Mouse (Mus musculus): Measurements from ENCODE around the gene Gm49353. TPM values are rescaled to one million over a fixed set of nuclear protein-coding genes. Genes with fewer than 3 reads are reported as not detected.

The Gm49353 gene
- total RNA-seq, 2 experiments from 2014 or later: not detected

Other genes starting within 250 kb of the Gm49353 start
- gene 2310057J18Rik, start 212.7 kb upstream of the Gm49353 start, total RNA-seq (2021): not detected
- not detected for gene Soga3, start 55.1 kb upstream of the Gm49353 start, total RNA-seq (2021)
- 10 to 100 TPM; 47.5 to 74.0 TPM for gene 9330159F19Rik, start 12.7 kb downstream of the Gm49353 start, total RNA-seq (2021)
- 10 to 100 TPM; 37.8 to 40.2 TPM for gene Echdc1, start 114.2 kb downstream of the Gm49353 start, total RNA-seq (2021)
- gene Rnf146, start 163.5 kb downstream of the Gm49353 start, total RNA-seq (2021): 10 to 100 TPM; 50.1 to 61.3 TPM